14 mouse cellular contexts compared by ENCODE assay signal in genomic region chr2:146710676-146711075, GRCm38 (mm10).
DNase-seq lines count a peak whose midpoint lies in the region; ATAC-seq and TF ChIP-seq lines count a peak whose summit lies in the region.
"Had no signal": no experiment of that assay in that cellular context is flagged by ENCODE, and none has a peak within 500 bp of the region (broad histone marks: within the 10 kb centered on the region; RNA-seq: fewer than 3 reads in every experiment).

No protein-coding gene starts in this region.

- 44% methylated on average over 8 of the region's 8 CpGs for WGBS in hindbrain, embryonic 14.5 days
- 30% methylated on average over 8 of the region's 8 CpGs for WGBS in neural tube, embryonic 13.5 days
- WGBS in kidney, embryonic 15.5 days = 32% methylated on average over 8 of the region's 8 CpGs

- 0 out of 2 replicates have a peak overlapping the region, but pooled peaks have one; percentile 32 for H3K27ac ChIP-seq in hindbrain, embryonic 14.5 days
- H3K27ac ChIP-seq in neural tube, embryonic 13.5 days (replicated peaks) = 0 out of 2 replicates have a peak overlapping the region, but pooled peaks have one; percentile 33
- no peak overlapping the region for H3K27ac ChIP-seq in kidney, embryonic 15.5 days
- H3K27ac ChIP-seq: embryonic facial prominence, embryonic 13.5 days; gastrocnemius, adult 2 months had no signal

- TF ChIP-seq POLR2A in brain, embryonic 14.5 days (IDR thresholded peaks at IDR 0.05; ENCODE audit: borderline replicate concordance, extremely low read depth, insufficient read depth, insufficient read length, poor library complexity, severe bottlenecking) = no peak

- peak; percentile 10 for DNase-seq in layer of hippocampus, adult 11-12 months (ENCODE audit: low spot score)
- DNase-seq in layer of hippocampus, adult 9-10 months (ENCODE audit: low spot score) = no peak
- DNase-seq in brain, embryonic 14.5 days (ENCODE audit: low read depth) = peak; percentile 92
- DNase-seq in hindbrain, embryonic 14.5 days (ENCODE audit: low spot score) = no peak
- no peak for DNase-seq in ovary, postnatal 36 days (ENCODE audit: low spot score)
- DNase-seq in heart, adult 11 months = no peak
- DNase-seq: gastrocnemius, adult 2 months; kidney, postnatal 25 days; lung, adult 2 months; thymus, postnatal 14 days had no signal

- no peaks in the 10 kb centered on the region for H3K36me3 ChIP-seq in hindbrain, embryonic 14.5 days (replicated peaks; ENCODE audit: control insufficient read depth, insufficient read depth)
- H3K36me3 ChIP-seq in neural tube, embryonic 13.5 days = no peaks in the 10 kb centered on the region
- H3K36me3 ChIP-seq in kidney, embryonic 15.5 days = no peaks in the 10 kb centered on the region
- H3K36me3 ChIP-seq: embryonic facial prominence, embryonic 13.5 days had no signal

- no peaks in the 10 kb centered on the region for H3K9me3 ChIP-seq in hindbrain, embryonic 14.5 days (ENCODE audit: control insufficient read depth, low read length)
- peaks cover 5% of the 10 kb centered on the region; the same call in 1 of the 2 replicates for H3K9me3 ChIP-seq in neural tube, embryonic 13.5 days
- H3K9me3 ChIP-seq in kidney, embryonic 15.5 days (replicated peaks) = no peaks in the 10 kb centered on the region
- H3K9me3 ChIP-seq: embryonic facial prominence, embryonic 13.5 days had no signal

- H3K4me1 ChIP-seq in hindbrain, embryonic 14.5 days (replicated peaks; ENCODE audit: control insufficient read depth, insufficient read depth, low read length) = peaks cover 12% of the 10 kb centered on the region
- peaks cover 21% of the 10 kb centered on the region; the same call in 1 of the 2 replicates for H3K4me1 ChIP-seq in neural tube, embryonic 13.5 days (replicated peaks)
- no peaks in the 10 kb centered on the region for H3K4me1 ChIP-seq in kidney, embryonic 15.5 days
- H3K4me1 ChIP-seq: embryonic facial prominence, embryonic 13.5 days had no signal

- no peak overlapping the region for H3K4me3 ChIP-seq in hindbrain, embryonic 14.5 days (replicated peaks; ENCODE audit: low read length)
- no peak overlapping the region for H3K4me3 ChIP-seq in neural tube, embryonic 13.5 days
- no peak overlapping the region for H3K4me3 ChIP-seq in kidney, embryonic 15.5 days (replicated peaks)
- H3K4me3 ChIP-seq: embryonic facial prominence, embryonic 13.5 days; gastrocnemius, adult 2 months had no signal

- H3K9ac ChIP-seq in hindbrain, embryonic 14.5 days = no peak overlapping the region
- H3K9ac ChIP-seq in neural tube, embryonic 13.5 days = no peak overlapping the region
- no peak overlapping the region for H3K9ac ChIP-seq in kidney, embryonic 15.5 days
- H3K9ac ChIP-seq: embryonic facial prominence, embryonic 13.5 days had no signal

- no peaks in the 10 kb centered on the region; the same call in 1 of the 2 replicates for H3K27me3 ChIP-seq in hindbrain, embryonic 14.5 days (ENCODE audit: control insufficient read depth, insufficient read depth, low read length)
- no peaks in the 10 kb centered on the region for H3K27me3 ChIP-seq in neural tube, embryonic 13.5 days
- H3K27me3 ChIP-seq in kidney, embryonic 15.5 days = 0 out of 2 replicates have a peak, but pooled peaks cover 4% of the 10 kb centered on the region
- H3K27me3 ChIP-seq: embryonic facial prominence, embryonic 13.5 days had no signal

- H3K4me2 ChIP-seq in hindbrain, embryonic 14.5 days (replicated peaks) = peak overlapping the region; percentile 17; the same call in 1 of the 2 replicates
- no peak overlapping the region for H3K4me2 ChIP-seq in neural tube, embryonic 13.5 days
- H3K4me2 ChIP-seq in kidney, embryonic 15.5 days = no peak overlapping the region
- H3K4me2 ChIP-seq: embryonic facial prominence, embryonic 13.5 days; heart, embryonic 11.5 days had no signal

- TF ChIP-seq CTCF in brain, embryonic 14.5 days (IDR thresholded peaks at IDR 0.05; ENCODE audit: borderline replicate concordance, extremely low read depth, insufficient read depth, insufficient read length) = no peak

- ATAC-seq in hindbrain, embryonic 14.5 days (ENCODE audit: low FRiP score) = peak; percentile 88
- ATAC-seq in neural tube, embryonic 13.5 days (ENCODE audit: low read depth) = peak; percentile 91
- no peak for ATAC-seq in kidney, embryonic 15.5 days (replicated peaks; ENCODE audit: low FRiP score)

Comparison
In these comparisons a context has a peak if more than half of its experiments do, and no peak if none do; other contexts are left out.
1. DNase-seq: peak in layer of hippocampus, adult 11-12 months (single experiment) and brain, embryonic 14.5 days (single experiment); none in layer of hippocampus, adult 9-10 months (single experiment), hindbrain, embryonic 14.5 days (single experiment), ovary, postnatal 36 days (single experiment) and heart, adult 11 months (single experiment).